Mouse (Mus musculus): ENCODE measurements around the gene Rnf216. TPM values are rescaled to one million over a fixed set of nuclear protein-coding genes. Genes with fewer than 3 reads are reported as not detected.

Gene Rnf216
- total and polyA plus RNA-seq, 3 experiments = 16.4 to 123 (median 30.8) TPM

- Histone ChIP-seq H3K27ac (ENCODE audit: control insufficient read depth, low read depth, low read length) (no peak overlapping the region), H3K4me1 (ENCODE audit: control insufficient read depth in 1 of 2, insufficient read depth in 2 of 2, low read length in 2 of 2) (peaks cover 34 to 38% of the 10 kb centered on the region in 2 experiments), H3K9me3 (replicated peaks; ENCODE audit: insufficient read depth, low read length) (no peaks in the 10 kb centered on the region), H3K4me3 (ENCODE audit: control insufficient read depth in 1 of 2, insufficient read depth in 1 of 2, low read depth in 2 of 2, low read length in 2 of 2) (no peak overlapping the region), H3K27me3 (ENCODE audit: control insufficient read depth in 1 of 2, insufficient read depth in 2 of 2, low read length in 2 of 2) (no peaks in the 10 kb centered on the region), H3K36me3 (ENCODE audit: control insufficient read depth in 1 of 2, insufficient read depth in 2 of 2, low read length in 2 of 2) (peaks cover 18 to 65% of the 10 kb centered on the region in 2 experiments), H3K9ac (ENCODE audit: control insufficient read depth, low read depth, low read length, poor library complexity, severe bottlenecking) (no peak overlapping the region), H3K79me2 (ENCODE audit: control insufficient read depth, insufficient read depth, low read length, poor library complexity) (no peaks in the 10 kb centered on the region)
- TF ChIP-seq ZMIZ1 (IDR thresholded peaks at IDR 0.05; ENCODE audit: low read depth, low read length) (no peak), ZKSCAN1 (IDR thresholded peaks at IDR 0.05; ENCODE audit: low read depth, low read length) (no peak), MYC (IDR thresholded peaks at IDR 0.05; ENCODE audit: low read depth, low read length) (no peak), TAL1 (IDR thresholded peaks at IDR 0.05; ENCODE audit: low read length) (no peak), MAX (IDR thresholded peaks at IDR 0.05; ENCODE audit: low read length) (no peak), NELFE (IDR thresholded peaks at IDR 0.05; ENCODE audit: low read depth, low read length) (no peak), ETS1 (IDR thresholded peaks at IDR 0.05; ENCODE audit: low read depth, low read length) (no peak), MEF2A (IDR thresholded peaks at IDR 0.05; ENCODE audit: extremely low read depth, insufficient replicate concordance, low read depth, low read length, poor library complexity, severe bottlenecking) (no peak), POLR2AphosphoS5 (IDR thresholded peaks at IDR 0.05; ENCODE audit: borderline replicate concordance, low read depth, low read length) (no peak), CHD2 (IDR thresholded peaks at IDR 0.05; ENCODE audit: low read length) (no peak), USF2 (IDR thresholded peaks at IDR 0.05; ENCODE audit: borderline replicate concordance in 1 of 2, insufficient read depth in 1 of 2, low read depth in 1 of 2, low read length in 2 of 2) (no peak), E2F4 (IDR thresholded peaks at IDR 0.05; ENCODE audit: borderline replicate concordance, low read depth, low read length) (no peak), CTCF (IDR thresholded peaks at IDR 0.05 in 2 of 3, conservative IDR thresholded peaks at IDR 0.05 in 1 of 3; ENCODE audit: control insufficient read depth in 1 of 3, insufficient read depth in 1 of 3, low read depth in 2 of 3, low read length in 3 of 3, poor library complexity in 1 of 3, severe bottlenecking in 1 of 3) (no peak), GATA1 (IDR thresholded peaks at IDR 0.05; ENCODE audit: low read depth, low read length) (no peak), MAFK (IDR thresholded peaks at IDR 0.05; ENCODE audit: borderline replicate concordance, low read depth, low read length) (no peak), TCF12 (IDR thresholded peaks at IDR 0.05; ENCODE audit: low read depth, low read length) (no peak), RCOR1 (IDR thresholded peaks at IDR 0.05; ENCODE audit: low read depth, low read length) (no peak), MXI1 (IDR thresholded peaks at IDR 0.05; ENCODE audit: low read depth, low read length) (no peak)
- no peak for DNase-seq (ENCODE audit: low read depth, low spot score)
Measured at GRCm38 (mm10) chr5:143060774-143061385, 51.9 kb downstream of the Rnf216 start.

GRCm38 (mm10) chr5:143059958-143060357 lies 52.8 kb downstream of the Rnf216 start:
- H3K9ac ChIP-seq (ENCODE audit: control insufficient read depth, low read depth, low read length, poor library complexity, severe bottlenecking) = no peak overlapping the region
- H3K79me2 ChIP-seq (ENCODE audit: control insufficient read depth, insufficient read depth, low read length, poor library complexity) = no peaks in the 10 kb centered on the region
- no peaks in the 10 kb centered on the region for H3K9me3 ChIP-seq (replicated peaks; ENCODE audit: insufficient read depth, low read length)
- no peak overlapping the region for H3K4me3 ChIP-seq (ENCODE audit: control insufficient read depth in 1 of 2, insufficient read depth in 1 of 2, low read depth in 2 of 2, low read length in 2 of 2)
- peaks cover 13 to 65% of the 10 kb centered on the region in 2 experiments for H3K36me3 ChIP-seq (ENCODE audit: control insufficient read depth in 1 of 2, insufficient read depth in 2 of 2, low read length in 2 of 2)
- H3K27me3 ChIP-seq (ENCODE audit: control insufficient read depth in 1 of 2, insufficient read depth in 2 of 2, low read length in 2 of 2) = no peaks in the 10 kb centered on the region
- no peak overlapping the region; the same call in 1 of the 2 replicates for H3K27ac ChIP-seq (ENCODE audit: control insufficient read depth, low read depth, low read length)
- no peak for DNase-seq (ENCODE audit: low read depth, low spot score)
- TF ChIP-seq MYB (IDR thresholded peaks at IDR 0.05; ENCODE audit: low read depth, low read length) (no peak), POLR2AphosphoS2 (IDR thresholded peaks at IDR 0.05; ENCODE audit: low read length) (no peak), GATA1 (IDR thresholded peaks at IDR 0.05; ENCODE audit: low read depth, low read length) (no peak), MAFK (IDR thresholded peaks at IDR 0.05; ENCODE audit: borderline replicate concordance, low read depth, low read length) (no peak), NRF1 (IDR thresholded peaks at IDR 0.05; ENCODE audit: insufficient read depth, low read depth, low read length, poor library complexity, severe bottlenecking) (no peak), USF1 (IDR thresholded peaks at IDR 0.05; ENCODE audit: low read depth, low read length) (no peak), ZNF384 (IDR thresholded peaks at IDR 0.05; ENCODE audit: low read depth, low read length) (no peak), ETS1 (IDR thresholded peaks at IDR 0.05; ENCODE audit: low read depth, low read length) (no peak), SIN3A (IDR thresholded peaks at IDR 0.05; ENCODE audit: low read length) (no peak)
- H3K4me1 ChIP-seq (ENCODE audit: control insufficient read depth in 1 of 2, insufficient read depth in 2 of 2, low read length in 2 of 2) = peaks cover 35 to 37% of the 10 kb centered on the region in 2 experiments
